Mouse (Mus musculus) hindbrain, embryonic 14.5 days (tissue): Measurements from ENCODE around the gene Gpr162. TPM values are rescaled to one million over a fixed set of nuclear protein-coding genes. Genes with fewer than 3 reads are reported as not detected.
"Not testable (repeated sequence)": the region's sequence is repeated elsewhere in the genome, so short reads cannot be mapped to it uniquely, and the experiment has no call there.

Experiments used
- ATAC-seq: fragments of 200-750 bp; cut with Nextera tagmentation; 2 replicates; pipeline ENCODE4 v1.8.0; 2017; ENCODE audit warnings: moderate number of reproducible peaks, mild to moderate bottlenecking, moderate TSS enrichment, moderate library complexity; ENCODE audit not compliant: low FRiP score
- DNase-seq: peaks from one replicate; pipeline ENCODE4 v3.0.0-alpha.2; 2015; ENCODE audit warnings: low spot score
- H3K27ac ChIP-seq: fragments of 300-500 bp; sonication (generic); 2 replicates; pipeline ENCODE4 v1.5.1; 2014; ENCODE audit warnings: mild to moderate bottlenecking, moderate library complexity
- H3K27me3 ChIP-seq: fragments of 300-500 bp; sonication (generic); 2 replicates; pipeline ENCODE4 v1.6.1; 2014; ENCODE audit warnings: mild to moderate bottlenecking, low read length, mixed read lengths; ENCODE audit not compliant: control insufficient read depth, insufficient read depth
- H3K36me3 ChIP-seq: fragments of 300-500 bp; sonication (generic); replicated peaks from 2 replicates; pipeline ENCODE4 v1.6.1; 2014; ENCODE audit not compliant: control insufficient read depth, insufficient read depth
- H3K4me1 ChIP-seq: fragments of 300-500 bp; sonication (generic); replicated peaks from 2 replicates; pipeline ENCODE4 v1.6.1; 2014; ENCODE audit warnings: antibody characterized with exemption, low read length, mixed read lengths; ENCODE audit not compliant: control insufficient read depth, insufficient read depth
- H3K4me2 ChIP-seq: fragments of 300-500 bp; sonication (generic); replicated peaks from 2 replicates; pipeline ENCODE4 v1.6.1; 2014; ENCODE audit warnings: mild to moderate bottlenecking, moderate library complexity
- H3K4me3 ChIP-seq: fragments of 300-500 bp; sonication (generic); replicated peaks from 2 replicates; pipeline ENCODE4 v1.5.1; 2014; ENCODE audit warnings: mild to moderate bottlenecking, low read length
- H3K9ac ChIP-seq: fragments of 300-500 bp; sonication (generic); 2 replicates; pipeline ENCODE4 v1.6.1; 2014
- H3K9me3 ChIP-seq: fragments of 300-500 bp; sonication (generic); 2 replicates; pipeline ENCODE4 v1.6.1; 2016; ENCODE audit warnings: low read length; ENCODE audit not compliant: control insufficient read depth
- WGBS: fragments of 180-500 bp; shearing (Covaris S2); extraction: QIAGEN DNeasy Blood & Tissue Kit; methylation state at CpG from one replicate; pipeline ENCODE4 v1.1.7; 2014; 5-methylcytosine and 5-hydroxymethylcytosine counted together
- polyA plus RNA-seq: library from polyadenylated mRNA; unstranded; fragments of >200 nt; fragmentation: Nextera tagmentation; extraction: Ambion mirVana; gene quantifications from 2 replicates; pipeline ENCODE4 v1.2.1, GENCODE M21; 2014

The Gpr162 gene
- polyA plus RNA-seq, 1 experiment from 2014 or later = 16.6 TPM

DNA sequence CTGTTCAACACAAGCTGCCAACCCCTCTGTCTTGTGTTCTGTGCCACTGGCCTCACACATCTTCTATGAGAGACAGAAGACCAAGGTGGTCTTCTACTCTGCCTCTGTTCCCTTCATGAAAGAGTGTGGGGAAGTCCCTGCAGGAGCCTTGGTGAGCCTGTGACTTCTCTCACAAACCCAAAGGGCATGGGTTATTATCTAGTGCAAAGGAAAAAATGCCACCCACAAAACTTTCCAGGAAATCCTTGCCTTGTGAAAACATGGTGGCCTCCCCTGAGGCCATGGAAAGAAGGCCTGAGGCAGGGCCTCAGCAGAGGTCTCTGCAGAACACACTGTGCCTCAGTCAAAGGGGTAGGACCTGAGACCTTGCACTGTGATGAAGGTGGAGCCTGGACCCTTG lies 38.1 kb upstream of the Gpr162 start:
- H3K4me1 ChIP-seq = peaks cover 20% of the 10 kb centered on the region
- no peaks in the 10 kb centered on the region for H3K9me3 ChIP-seq
- no peak overlapping the region for H3K27ac ChIP-seq
- no peak for ATAC-seq
- H3K9ac ChIP-seq = no peak overlapping the region
- H3K4me2 ChIP-seq = no peak overlapping the region
- H3K27me3 ChIP-seq = no peaks in the 10 kb centered on the region
- DNase-seq = no peak
- no peaks in the 10 kb centered on the region for H3K36me3 ChIP-seq
- no peak overlapping the region for H3K4me3 ChIP-seq

DNA sequence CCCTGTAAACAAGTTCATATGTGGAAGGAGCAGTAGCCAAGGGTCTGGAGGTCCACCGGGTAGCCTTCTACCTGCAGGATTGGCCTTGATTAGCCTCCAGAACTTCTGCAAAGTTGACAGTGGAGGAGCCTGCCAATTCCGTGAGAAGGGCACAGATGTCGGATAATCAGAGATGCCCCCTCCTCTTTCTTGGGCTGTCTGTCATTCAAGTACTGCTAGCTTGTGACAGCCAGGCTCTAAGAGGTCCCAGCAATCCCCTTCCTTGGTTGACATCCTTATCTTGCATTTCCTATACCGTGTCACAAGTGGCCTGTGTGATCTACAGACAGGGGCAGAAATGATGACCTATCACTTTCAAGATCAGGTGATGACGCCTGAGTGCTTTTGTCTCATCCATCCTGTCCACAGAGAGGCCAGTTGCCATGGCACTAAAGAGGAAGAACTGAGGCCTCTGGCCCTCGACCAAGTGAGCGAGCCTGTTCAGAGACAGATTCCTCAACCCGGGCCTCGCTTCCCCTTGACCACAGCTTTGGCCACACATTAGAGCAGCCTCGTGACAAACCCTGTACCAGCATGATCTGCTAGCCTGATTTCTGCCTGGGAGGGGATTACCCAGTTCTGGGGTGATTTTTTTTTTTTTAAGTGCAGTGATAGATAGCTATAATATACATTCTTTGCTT lies 37.2 kb upstream of the Gpr162 start:
- no peak overlapping the region; the same call in 1 of the 2 replicates for H3K27ac ChIP-seq
- DNase-seq (peak; percentile 29), ATAC-seq (no peak)
- no peak overlapping the region for H3K4me3 ChIP-seq
- no peak overlapping the region for H3K4me2 ChIP-seq
- no peaks in the 10 kb centered on the region for H3K36me3 ChIP-seq
- H3K27me3 ChIP-seq = no peaks in the 10 kb centered on the region
- H3K4me1 ChIP-seq = peaks cover 20% of the 10 kb centered on the region
- no peaks in the 10 kb centered on the region for H3K9me3 ChIP-seq
- H3K9ac ChIP-seq = no peak overlapping the region
- 50% methylated on average over 10 of the region's 10 CpGs for WGBS

DNA sequence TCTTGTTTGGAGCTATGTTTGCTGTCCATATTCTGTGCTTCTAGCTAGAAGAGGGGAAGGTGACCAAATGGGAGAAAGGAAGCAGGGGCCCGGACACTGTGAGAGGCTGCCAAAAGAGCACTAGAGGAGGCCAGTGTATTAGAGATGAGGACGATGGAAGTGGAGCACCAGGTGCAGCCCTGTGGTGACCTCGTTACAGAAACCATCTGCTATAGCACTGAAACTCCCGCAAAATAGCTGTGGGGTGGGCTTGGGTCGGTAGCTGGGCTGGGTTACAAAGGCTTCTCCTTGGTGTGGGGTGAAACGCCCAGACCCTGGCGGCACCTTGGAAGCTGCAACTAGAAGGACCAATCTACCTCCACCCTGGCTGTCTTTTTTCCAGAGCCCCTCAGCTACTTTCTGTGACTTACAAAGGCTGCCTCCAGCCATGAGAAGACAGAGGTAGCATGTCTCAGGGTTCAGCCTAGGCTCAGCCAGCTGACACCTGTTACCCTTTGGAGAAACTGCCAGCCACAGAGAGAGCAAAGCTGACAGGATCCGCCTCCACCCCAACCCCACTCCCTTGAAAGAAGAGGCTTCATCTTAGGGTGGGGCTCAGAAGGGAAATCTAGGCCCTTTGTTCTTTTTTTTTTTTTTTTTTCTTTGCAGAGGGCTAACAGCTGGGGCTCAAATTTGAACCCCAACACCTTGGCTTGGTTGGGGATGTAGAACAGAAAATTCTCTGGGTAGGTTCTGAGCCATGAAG lies 36.4 kb upstream of the Gpr162 start:
- Histone ChIP-seq H3K9ac (no peak overlapping the region), H3K36me3 (no peaks in the 10 kb centered on the region), H3K4me1 (peaks cover 15% of the 10 kb centered on the region), H3K27me3 (no peaks in the 10 kb centered on the region), H3K9me3 (no peaks in the 10 kb centered on the region), H3K4me3 (no peak overlapping the region), H3K4me2 (no peak overlapping the region), H3K27ac (no peak overlapping the region)
- WGBS = 48% methylated on average over 8 of the region's 8 CpGs
- DNase-seq = no peak
- ATAC-seq = no peak

DNA sequence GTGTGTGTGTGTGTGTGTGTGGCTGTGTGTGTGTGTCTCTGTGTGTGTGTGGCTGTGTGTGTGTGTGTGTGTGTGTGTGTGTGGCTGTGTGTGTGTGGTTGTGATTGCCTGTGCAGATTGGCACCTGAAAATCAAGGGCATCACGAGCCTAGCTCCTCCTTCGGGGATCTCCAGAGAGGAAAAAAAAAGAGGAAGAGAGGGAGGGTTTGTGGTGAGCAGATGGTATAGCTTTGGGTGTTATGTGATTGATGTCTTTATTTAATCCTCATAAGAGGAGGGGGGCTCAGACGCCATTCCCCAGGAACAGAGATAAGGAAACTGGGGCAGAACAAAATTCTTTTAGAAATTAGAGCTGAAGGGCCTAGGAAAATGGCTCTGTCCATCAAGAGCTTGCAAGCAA lies 34.6 kb upstream of the Gpr162 start:
- H3K9ac ChIP-seq = no peak overlapping the region
- no peak overlapping the region for H3K4me2 ChIP-seq
- ATAC-seq = no peak
- 32% methylated on average over 3 of the region's 3 CpGs for WGBS
- no peaks in the 10 kb centered on the region for H3K9me3 ChIP-seq
- no peaks in the 10 kb centered on the region for H3K27me3 ChIP-seq
- no peak overlapping the region for H3K4me3 ChIP-seq
- no peak overlapping the region for H3K27ac ChIP-seq
- DNase-seq = no peak
- H3K4me1 ChIP-seq = peaks cover 3% of the 10 kb centered on the region; the same call in 1 of the 2 replicates
- H3K36me3 ChIP-seq = no peaks in the 10 kb centered on the region

DNA sequence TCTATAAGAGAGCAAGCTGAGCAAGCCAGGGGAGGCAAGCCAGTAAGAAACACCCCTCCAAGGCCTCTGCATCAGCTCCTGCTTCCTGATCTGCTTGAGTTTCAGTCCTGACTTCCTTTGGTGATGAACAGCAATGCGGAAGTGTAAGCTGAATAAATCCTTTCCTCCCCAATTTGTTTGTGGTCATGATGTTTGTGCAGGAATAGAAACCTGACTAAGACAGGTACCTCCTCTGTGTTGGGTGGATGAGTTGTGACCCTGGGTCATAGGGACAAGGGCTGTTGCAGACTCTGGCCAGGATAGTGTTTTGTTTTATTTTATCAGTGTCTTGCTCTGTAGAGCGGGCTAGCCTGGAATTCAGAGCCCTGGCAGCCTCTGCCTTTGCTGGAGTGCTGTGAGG lies 30.3 kb upstream of the Gpr162 start:
- H3K27me3 ChIP-seq, H3K4me2 ChIP-seq, H3K9ac ChIP-seq, ATAC-seq, H3K27ac ChIP-seq, DNase-seq, H3K4me1 ChIP-seq, H3K4me3 ChIP-seq, H3K36me3 ChIP-seq, H3K9me3 ChIP-seq: not testable (repeated sequence)
- 98% methylated on average over 2 of the region's 2 CpGs for WGBS

DNA sequence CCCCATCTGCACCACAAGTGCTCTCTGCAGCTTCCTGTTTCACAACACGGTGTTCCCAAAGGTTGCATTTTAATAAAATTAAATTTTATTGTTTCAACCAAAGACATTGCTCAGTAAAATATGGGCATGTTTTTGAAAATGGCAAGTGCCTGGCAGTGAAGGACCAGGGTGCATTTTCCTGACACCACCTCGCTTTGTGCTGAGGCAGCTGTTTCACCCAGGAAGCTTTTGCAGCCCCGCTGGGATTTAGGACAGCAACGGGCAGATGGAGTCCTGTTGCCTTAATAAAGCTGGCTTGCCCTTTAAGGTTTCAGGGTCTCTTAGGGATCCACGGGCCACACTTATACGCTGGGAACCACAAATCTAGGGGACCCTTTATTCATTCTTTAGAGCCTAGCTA lies 27.2 kb upstream of the Gpr162 start:
- 58% methylated on average over 6 of the region's 6 CpGs for WGBS
- no peak for ATAC-seq
- no peaks in the 10 kb centered on the region for H3K27me3 ChIP-seq
- no peaks in the 10 kb centered on the region for H3K4me1 ChIP-seq
- H3K9me3 ChIP-seq = no peaks in the 10 kb centered on the region
- H3K4me3 ChIP-seq = no peak overlapping the region
- H3K36me3 ChIP-seq = no peaks in the 10 kb centered on the region
- H3K27ac ChIP-seq = no peak overlapping the region
- H3K4me2 ChIP-seq = no peak overlapping the region
- no peak overlapping the region for H3K9ac ChIP-seq
- DNase-seq = no peak

DNA sequence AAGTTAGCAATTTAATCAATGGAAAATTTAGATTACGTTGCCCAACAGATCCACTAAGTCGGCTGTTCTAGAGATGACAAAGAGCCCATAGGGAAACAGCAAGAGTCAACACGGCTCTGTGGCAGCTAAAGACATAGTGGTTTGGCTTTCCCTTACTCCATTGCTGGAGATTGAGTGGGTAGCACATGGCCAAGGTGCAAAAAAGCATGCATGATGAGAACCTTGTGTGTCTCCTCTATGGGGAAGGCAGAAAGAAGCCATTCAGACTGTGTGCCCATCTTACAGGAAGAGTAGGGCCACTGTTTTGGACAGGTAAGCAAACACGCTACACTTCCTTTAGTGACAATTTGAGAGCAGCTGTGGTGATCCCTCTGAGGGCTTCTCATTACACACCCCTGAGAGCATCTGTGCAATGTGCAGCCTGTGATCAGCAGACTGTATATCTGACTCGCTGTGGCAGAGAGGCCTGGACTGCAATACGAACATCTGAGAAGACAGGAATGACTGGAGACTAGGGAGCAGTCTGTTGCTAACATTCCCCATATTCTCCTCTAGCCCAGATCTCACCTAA lies 24.9 kb upstream of the Gpr162 start:
- H3K4me2 ChIP-seq = no peak overlapping the region
- 92% methylated on average over 6 of the region's 6 CpGs for WGBS
- no peaks in the 10 kb centered on the region for H3K9me3 ChIP-seq
- H3K4me3 ChIP-seq = no peak overlapping the region
- no peak overlapping the region for H3K9ac ChIP-seq
- H3K4me1 ChIP-seq = no peaks in the 10 kb centered on the region
- H3K36me3 ChIP-seq = no peaks in the 10 kb centered on the region
- ATAC-seq (no peak), DNase-seq (no peak)
- H3K27me3 ChIP-seq = no peaks in the 10 kb centered on the region
- H3K27ac ChIP-seq = no peak overlapping the region

DNA sequence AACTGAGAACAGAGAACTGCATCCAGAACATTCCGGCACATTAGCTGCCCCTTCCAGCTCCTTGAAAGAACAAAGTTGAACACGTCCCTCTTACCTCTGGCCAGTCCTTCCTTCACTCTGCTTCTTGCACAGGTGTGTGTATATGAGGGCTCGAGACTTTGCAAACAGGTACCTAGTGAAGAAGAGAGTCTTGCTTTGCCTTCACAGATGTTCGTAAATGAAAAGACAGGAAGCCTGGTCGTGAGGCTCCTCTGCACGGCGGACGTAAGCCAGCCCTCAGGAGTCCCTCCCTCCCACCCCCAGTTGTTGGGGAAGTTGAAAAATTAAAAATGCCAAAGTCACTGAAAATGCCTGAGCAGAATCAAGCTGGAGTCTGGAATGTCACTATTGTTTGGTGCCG lies 24.2 kb upstream of the Gpr162 start, which contains the start of gene Cd4:
TSS of gene Cd4 (minus strand) at position 236 of the 400 bp plus-strand sequence.
- no peak for ATAC-seq
- Histone ChIP-seq H3K9me3 (no peaks in the 10 kb centered on the region), H3K36me3 (no peaks in the 10 kb centered on the region), H3K4me3 (no peak within 1 kb of the TSS), H3K4me2 (no peak within 1 kb of the TSS), H3K27ac (no peak within 1 kb of the TSS), H3K4me1 (no peaks in the 10 kb centered on the region), H3K27me3 (no peaks in the 10 kb centered on the region), H3K9ac (no peak within 1 kb of the TSS)
- 92% methylated on average over 9 of the region's 9 CpGs for WGBS
- DNase-seq = no peak

DNA sequence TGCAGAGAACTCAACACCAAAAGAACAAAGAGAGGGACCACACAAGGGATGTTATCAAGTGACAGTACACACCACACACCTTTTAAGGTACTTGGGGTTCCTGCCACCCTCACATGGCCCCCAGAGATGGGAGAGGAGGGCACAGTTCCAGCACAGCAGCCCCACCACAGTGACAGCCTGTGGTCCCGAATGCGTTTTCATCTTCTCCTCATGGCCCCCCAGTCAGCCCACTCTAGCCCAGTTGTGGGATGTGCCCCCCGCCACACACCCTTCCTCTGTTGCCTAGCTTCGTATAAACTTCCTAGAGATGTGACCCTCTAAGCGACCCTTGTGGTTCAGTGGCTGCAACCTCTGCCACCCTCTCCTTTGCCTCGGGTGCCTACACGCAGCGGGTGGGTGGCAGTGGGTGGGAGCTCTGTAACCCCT lies 22.2 kb upstream of the Gpr162 start:
- no peak overlapping the region for H3K4me3 ChIP-seq
- H3K9me3 ChIP-seq = no peaks in the 10 kb centered on the region
- no peak overlapping the region for H3K4me2 ChIP-seq
- no peaks in the 10 kb centered on the region for H3K4me1 ChIP-seq
- H3K27ac ChIP-seq = no peak overlapping the region
- 94% methylated on average over 8 of the region's 8 CpGs for WGBS
- H3K27me3 ChIP-seq = no peaks in the 10 kb centered on the region
- H3K36me3 ChIP-seq = no peaks in the 10 kb centered on the region
- no peak overlapping the region for H3K9ac ChIP-seq
- no peak for ATAC-seq
- no peak for DNase-seq
